Mouse (Mus musculus) A20 (cell line): ENCODE measurements around the gene Klk8.
A peak's percentile ranks its signal among the peaks of the same experiment; 100 is the strongest.

Source experiments
- DNase-seq: peaks from one replicate; pipeline ENCODE4 v3.0.0-alpha.2; 2011; ENCODE audit warnings: low read depth, low spot score

The Klk8 gene

DNA sequence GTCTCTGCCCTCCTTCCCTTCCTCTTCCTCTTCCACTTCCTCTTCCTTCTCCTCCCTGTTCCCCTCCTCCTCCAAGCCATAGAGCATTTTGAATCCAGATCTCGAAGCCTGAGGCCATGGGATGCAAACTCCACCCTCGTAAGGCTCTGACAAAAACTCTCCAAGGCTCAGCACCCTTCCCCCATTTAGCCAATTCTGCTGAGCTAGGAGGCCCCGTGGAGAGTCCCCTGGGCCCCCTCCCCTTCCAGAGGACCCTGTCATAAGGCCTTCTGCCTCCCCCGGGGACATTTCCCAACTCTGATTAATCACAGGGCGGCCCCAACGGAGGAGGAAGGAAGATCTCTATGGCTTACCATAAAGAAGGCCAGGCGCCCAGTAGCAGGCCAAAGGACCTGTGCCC is 5.8 kb upstream of the Klk8 start, which contains the start of gene Klk9:
Klk9 (plus strand) TSS at position 301 of the 400 bp plus-strand sequence.
- no peak for DNase-seq

DNA sequence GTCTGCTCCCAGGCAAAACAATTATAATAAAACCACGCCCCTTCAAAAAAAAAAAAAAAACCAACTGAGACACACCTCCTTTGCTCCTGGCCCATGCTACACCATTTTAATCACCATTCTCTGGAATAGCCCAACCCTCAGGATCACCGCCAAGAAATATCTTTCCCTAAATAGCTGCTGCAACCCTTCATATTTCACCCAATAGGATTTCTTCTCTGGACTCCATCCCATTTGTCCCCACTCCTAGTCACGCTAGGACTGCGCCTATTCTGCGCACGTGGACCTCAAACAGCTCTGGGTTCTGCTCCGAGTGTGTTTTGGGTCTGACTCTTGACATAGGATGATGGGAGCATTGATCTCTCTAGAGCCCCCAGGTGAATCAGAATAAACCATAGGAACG is 1.0 kb upstream of the Klk8 start:
- DNase-seq = no peak

DNA sequence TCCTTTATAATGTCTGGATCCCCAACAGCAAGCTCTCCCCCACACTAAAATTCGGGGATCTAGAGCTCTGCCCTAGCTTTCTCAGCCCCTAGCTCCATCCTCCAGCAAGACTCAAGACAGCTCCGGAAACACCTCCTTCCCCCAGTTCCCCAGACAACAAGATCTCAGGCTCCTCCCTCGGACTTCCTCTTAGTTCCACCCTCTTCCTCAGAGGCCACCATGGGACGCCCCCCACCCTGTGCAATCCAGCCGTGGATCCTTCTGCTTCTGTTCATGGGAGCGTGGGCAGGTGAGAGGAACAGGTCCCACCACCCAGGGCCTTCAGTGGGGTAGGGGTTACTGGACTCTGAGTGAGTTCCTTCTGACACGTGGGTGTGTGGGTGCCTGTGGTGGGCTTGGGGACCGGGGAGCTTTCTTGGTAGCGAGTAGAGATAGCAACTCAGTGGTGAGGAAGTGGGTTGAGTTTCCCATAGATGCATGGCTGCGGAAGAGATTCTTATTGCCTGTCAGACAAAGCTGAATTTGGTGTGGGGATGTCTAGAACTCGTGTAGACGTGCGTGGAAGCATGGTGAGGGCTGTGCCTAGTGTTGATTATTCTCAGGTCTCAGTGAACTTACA is 576 bp downstream of the Klk8 start:
- DNase-seq = no peak

DNA sequence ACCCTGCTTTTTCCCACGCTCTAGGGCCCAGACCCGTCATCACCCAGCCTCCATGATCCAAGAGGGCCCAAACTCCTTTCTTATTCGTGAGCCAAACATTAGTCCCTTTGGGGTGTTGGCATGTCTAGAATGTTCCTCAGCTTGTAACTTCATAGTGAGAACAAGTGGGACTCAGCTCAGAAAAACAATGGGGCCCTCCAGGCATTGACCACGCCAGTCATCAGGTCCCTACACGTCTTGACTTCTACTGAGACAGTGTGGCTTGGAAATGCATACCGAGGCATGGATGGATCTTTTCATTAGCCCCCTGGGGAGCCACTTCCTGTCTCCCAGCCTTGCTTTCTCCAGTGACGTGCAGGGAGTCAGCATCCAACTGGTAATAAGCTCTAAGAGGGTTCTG is 2.5 kb downstream of the Klk8 start:
- peak; percentile 12 for DNase-seq

DNA sequence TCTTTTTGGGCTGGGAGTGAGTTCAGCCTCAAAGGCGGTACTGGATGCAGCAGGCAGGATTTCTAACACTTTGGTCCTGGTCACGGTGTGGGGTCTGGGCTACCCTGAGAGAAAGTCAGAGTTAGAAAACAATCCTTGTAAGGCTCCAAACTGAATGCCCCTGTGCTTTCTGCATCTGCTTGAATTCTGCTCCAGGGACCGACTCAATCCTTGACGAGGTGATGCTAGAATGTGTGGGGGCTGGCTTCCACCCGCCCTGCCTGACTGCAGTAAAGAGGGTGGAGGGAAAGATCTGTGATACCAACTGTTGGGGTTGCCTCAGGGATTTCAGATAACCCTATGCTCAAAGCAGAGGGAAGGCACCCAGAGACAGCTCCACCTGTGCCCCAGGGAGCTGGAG is 13.6 kb downstream of the Klk8 start, which contains the start of gene Klk7:
Klk7 (plus strand) TSS at position 301 of the 400 bp plus-strand sequence.
- no peak for DNase-seq

DNA sequence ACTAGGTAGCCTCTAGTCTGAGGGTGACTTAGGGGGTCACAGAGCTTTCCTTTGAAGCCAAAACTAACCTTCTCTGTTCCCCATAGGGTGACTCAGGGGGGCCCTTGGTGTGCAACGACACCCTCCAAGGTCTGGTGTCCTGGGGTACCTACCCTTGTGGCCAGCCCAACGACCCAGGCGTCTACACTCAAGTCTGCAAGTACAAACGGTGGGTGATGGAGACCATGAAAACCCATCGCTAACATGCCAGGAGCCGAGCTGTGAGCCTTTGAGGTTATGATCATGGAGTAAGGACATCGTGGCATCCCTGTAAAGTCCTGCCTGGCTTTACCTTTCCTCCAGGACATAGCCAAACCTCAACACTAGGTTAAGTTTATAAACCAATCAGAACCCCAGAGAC is 17.8 kb downstream of the Klk8 start:
- no peak for DNase-seq

DNA sequence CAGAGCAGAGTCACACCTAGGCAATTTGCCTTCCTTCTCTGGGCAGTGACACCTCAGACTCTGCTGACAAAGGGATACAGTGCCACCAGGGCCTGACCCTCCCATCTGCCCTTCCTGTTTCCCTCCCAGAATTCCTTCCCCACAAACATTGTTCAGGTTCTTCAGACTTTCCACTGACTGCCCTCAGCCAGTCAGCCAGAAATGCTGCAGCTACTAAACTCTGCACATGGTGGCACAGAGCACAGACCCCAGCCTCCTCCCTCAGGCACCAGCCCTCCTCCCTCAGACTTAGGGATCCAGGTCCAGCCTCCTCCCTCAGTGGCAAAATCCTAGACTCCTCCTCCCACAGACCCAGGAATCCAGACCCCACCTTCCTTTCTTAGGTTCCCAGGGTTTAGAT is 19.4 kb downstream of the Klk8 start:
- DNase-seq = no peak

DNA sequence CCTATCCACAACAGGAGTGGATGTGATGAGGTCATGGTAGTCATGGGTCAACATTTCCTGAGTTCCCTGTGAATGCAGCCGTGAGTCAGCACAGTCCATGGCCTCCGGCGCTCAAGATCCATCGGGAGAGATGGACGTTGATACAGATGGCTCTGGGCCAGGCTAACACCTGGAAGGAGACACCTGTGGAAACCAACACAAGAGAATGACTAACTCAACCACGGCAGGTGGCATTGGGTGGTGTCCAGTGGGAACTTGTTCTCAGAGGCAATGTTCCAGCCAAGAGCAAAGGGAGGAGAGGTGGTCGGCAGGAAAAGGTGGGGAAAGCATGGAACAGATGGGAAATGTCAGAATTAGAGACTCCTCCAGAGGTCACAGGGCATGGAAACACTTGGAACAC is 24.2 kb downstream of the Klk8 start:
- no peak for DNase-seq

DNA sequence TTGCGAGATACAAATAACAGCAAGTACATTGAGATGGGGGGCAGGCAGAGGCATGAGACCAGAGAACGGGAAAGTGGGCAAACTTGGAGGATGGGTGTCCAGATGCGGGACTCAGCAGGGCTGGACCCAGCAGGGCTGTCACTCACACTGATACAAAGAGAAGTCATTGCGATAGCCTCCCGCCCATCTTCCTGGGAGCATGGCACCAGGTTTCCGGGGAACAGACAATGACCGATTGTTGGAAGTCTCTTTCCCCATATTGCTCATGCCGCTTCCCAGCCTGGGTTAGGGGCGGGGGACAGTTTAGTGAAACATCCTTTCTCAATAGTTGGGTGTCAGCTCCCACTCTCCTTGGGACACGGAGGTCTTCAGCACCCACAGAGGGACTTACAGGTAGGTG is 26.8 kb downstream of the Klk8 start, which contains the start of gene Klk6:
Klk6 (plus strand) TSS at position 301 of the 400 bp plus-strand sequence.
- no peak for DNase-seq

DNA sequence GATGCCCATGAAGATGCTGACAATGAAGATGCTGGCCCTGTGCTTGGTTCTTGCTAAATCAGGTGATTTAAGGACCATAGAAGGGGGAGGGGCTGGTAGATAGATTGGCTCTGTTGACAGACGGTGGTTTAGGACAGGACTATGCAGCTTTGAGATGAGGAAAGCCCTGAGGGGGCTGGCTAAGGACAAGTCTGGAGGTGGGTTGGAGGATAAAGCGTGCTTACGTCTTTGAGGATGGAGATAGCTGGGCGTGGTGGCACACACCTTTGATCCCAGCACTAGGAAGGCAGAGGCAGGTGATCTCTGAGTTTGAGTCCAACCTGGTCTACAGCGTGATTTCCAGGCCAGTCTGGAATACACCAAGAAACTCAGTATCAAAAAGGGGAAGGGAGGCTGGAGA is 28.7 kb downstream of the Klk8 start:
- no peak for DNase-seq

DNA sequence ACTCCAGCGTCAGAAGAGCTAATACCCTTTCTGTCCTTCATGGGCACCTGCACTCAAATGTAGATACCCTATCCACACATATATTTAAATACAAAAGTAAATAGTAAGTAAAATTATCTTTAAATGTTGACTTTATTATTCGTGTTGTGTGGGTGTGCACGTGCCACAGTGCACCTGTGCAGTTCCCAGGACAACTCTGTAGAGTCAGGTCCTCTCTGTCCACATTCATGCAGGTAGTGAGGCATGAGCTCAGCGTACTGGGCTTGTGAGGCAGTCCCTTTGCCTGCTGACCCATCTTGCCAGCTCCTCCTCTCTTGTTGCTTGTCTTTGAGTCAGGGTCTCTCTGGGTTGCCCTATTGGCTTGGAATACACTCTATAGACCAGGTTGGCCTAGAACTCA is 30.3 kb downstream of the Klk8 start:
- peak; percentile 40 for DNase-seq

DNA sequence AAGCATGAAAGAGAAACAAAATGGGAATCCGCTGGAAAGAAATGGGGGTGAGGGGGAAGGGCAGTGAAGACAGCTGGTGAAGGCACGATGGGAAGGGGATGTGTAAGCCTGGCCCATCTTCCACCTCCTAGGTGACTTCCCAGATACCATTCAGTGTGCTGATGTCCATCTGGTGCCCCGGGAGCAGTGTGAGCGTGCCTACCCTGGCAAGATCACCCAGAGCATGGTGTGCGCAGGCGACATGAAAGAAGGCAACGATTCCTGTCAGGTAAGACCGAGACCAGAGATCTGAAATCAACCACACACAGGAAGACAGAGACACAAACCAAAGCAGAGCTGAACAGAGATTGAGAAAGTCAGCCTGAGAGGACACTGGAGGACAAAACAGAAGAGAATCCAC is 31.6 kb downstream of the Klk8 start:
- DNase-seq = no peak

DNA sequence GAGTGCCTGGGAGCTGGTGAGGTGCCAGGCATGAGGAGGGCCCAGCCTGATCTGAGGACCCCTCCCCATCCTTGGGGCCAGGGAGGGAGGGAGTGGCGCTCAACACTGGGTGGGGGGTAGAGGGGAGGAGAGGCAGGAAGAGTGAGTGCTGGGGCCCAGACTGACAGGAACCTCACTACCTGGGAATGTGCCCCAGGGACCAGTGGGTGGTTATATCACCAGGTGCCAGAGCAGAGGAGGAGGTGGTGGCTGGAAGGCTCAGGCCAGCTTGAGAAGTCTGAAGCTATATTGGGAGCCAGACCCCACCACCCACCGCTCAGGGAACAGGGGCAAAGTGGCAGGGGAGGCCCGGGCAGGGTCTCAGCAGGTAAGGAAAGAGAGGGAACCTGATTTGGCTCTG is 44.3 kb downstream of the Klk8 start, which contains the start of gene Klk5:
Klk5 (plus strand) TSS at position 271 of the 400 bp plus-strand sequence.
- DNase-seq = no peak

DNA sequence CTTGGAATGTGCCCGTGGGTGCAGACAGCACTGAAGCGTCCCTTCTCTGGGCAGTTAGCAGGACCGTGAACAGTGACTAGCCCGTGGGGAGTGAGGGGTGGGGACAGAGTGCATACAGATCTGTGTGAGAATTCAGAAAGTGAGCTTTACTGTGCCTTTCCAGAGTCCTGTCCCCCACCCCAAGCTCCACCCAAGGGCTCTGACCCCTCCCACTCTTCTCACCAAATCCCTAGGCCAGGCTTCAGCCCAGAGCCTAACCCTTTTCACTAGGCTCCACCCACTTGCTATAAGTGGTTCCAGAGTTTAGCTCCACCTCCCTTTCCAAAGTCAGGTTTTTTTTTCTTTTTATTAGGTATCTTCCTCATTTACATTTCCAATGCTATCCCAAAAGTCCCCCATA is 46.4 kb downstream of the Klk8 start:
- DNase-seq = no peak

DNA sequence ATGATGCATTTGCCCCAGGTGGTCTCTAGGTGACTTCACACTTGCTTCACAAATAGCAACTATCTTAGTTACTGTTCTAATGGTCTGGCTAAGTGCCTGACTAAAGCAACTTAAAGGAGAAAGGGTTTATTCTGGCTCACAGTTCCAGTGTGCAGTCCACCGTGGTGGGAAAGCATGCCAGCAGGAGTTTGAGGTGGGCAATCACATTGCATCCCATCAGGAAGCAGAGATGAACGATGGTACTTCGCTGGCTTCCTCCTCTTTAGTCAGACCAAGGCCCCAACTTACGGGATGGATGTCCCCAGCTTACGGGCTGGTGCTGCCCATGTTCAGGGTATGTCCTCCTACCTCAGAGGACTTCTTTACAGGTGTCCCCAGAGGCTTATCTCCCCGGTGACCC is 54.2 kb downstream of the Klk8 start:
- no peak for DNase-seq
